Mouse (Mus musculus) megakaryocyte, embryonic 14.5 days (primary cell): ENCODE measurements around the gene Parva.

Source experiments
- FLI1 ChIP-seq: IDR thresholded peaks from 2 replicates; pipeline ENCODE4 v1.6.1; 2012; ENCODE audit warnings: low read length, inconsistent platforms, mixed read lengths
- GATA1 ChIP-seq: IDR thresholded peaks from 3 replicates; pipeline ENCODE4 v1.6.1; 2012; ENCODE audit warnings: mixed read lengths, low read length, inconsistent platforms, borderline replicate concordance

DNA sequence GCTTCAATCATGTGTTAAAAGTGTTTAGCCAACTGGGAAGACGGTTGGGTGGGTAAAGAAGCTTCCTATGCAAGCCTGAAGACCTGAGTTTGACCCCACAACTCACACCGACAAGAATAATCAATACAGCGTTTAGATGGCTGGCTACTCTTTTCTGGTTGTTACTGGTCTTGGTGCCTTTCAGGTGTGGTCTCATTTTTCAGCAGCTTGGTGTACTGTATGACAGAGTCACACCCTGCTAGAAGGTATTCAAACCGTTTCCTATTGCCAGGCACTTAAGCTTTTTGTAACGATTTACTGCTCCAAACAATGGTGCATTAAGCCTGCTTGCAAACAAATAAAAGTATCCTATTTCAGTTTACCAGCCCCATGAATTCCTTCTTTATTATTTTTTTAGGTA lies 25.2 kb downstream of the Parva start:
- TF ChIP-seq GATA1 (no peak), FLI1 (no peak)
